ENCODE assay signal across 9 mouse cellular contexts in genomic region chr5:34210279-34210678, GRCm38 (mm10). TPM values are rescaled to one million over a fixed set of nuclear protein-coding genes. Genes with fewer than 3 reads are reported as not detected.
DNase-seq lines count a peak whose midpoint lies in the region; ATAC-seq and TF ChIP-seq lines count a peak whose summit lies in the region.
"Had no signal": no experiment of that assay in that cellular context is flagged by ENCODE, and none has a peak within 500 bp of the region (broad histone marks: within the 10 kb centered on the region; RNA-seq: fewer than 3 reads in every experiment).

No protein-coding gene starts in this region.

- H3K9me3 ChIP-seq in ES-Bruce4 (replicated peaks; ENCODE audit: control insufficient read depth, insufficient read depth, low read length, poor library complexity, severe bottlenecking): no peaks in the 10 kb centered on the region
- no peaks in the 10 kb centered on the region for H3K9me3 ChIP-seq in embryonic facial prominence, embryonic 15.5 days (replicated peaks)
- H3K9me3 ChIP-seq: heart, embryonic 13.5 days had no signal

- TF ChIP-seq EP300 in ES-Bruce4 (IDR thresholded peaks at IDR 0.05; ENCODE audit: insufficient read depth, low read depth, low read length): no peak

- TF ChIP-seq CTCF in ES-Bruce4 (IDR thresholded peaks at IDR 0.05; ENCODE audit: low read depth, low read length): peak; percentile 93
- TF ChIP-seq CTCF in bone marrow macrophage, adult 2 months (IDR thresholded peaks at IDR 0.05; ENCODE audit: low read depth, low read length): peak; percentile 90
- peak; percentile 80; the same call in 1 of the 2 replicates for TF ChIP-seq CTCF in thymus, adult 2 months (IDR thresholded peaks at IDR 0.05; ENCODE audit: borderline replicate concordance, control insufficient read depth, extremely low read depth, insufficient read depth, low read length, poor library complexity)

- WGBS in embryonic facial prominence, embryonic 15.5 days: 3% methylated on average over 1 of the region's 1 CpGs
- 4% methylated on average over 1 of the region's 1 CpGs for WGBS in thymus, adult 2 months

- intact Hi-C loops in heart, postnatal 10 days (cut with DNase I): loop anchor here (1.0 kb wide), 1 partner anchor 45 kb away; no protein-coding TSS in a partner anchor

- no peak overlapping the region for H3K4me3 ChIP-seq in ES-Bruce4 (ENCODE audit: low read depth, low read length)
- no peak overlapping the region for H3K4me3 ChIP-seq in bone marrow macrophage, adult 2 months (ENCODE audit: insufficient read depth, low read length)
- no peak overlapping the region for H3K4me3 ChIP-seq in embryonic facial prominence, embryonic 15.5 days (replicated peaks)
- no peak overlapping the region for H3K4me3 ChIP-seq in thymus, adult 2 months (ENCODE audit: control insufficient read depth, insufficient read depth, low read length)
- H3K4me3 ChIP-seq: heart, embryonic 13.5 days had no signal

- no peaks in the 10 kb centered on the region for H3K27me3 ChIP-seq in ES-Bruce4 (ENCODE audit: control insufficient read depth, insufficient read depth, low read length, poor library complexity, severe bottlenecking)
- no peaks in the 10 kb centered on the region for H3K27me3 ChIP-seq in embryonic facial prominence, embryonic 15.5 days
- H3K27me3 ChIP-seq in thymus, adult 2 months (ENCODE audit: control insufficient read depth, insufficient read depth, low read length): no peaks in the 10 kb centered on the region

- H3K36me3 ChIP-seq in ES-Bruce4 (ENCODE audit: control insufficient read depth, insufficient read depth, low read length, poor library complexity, severe bottlenecking): no peaks in the 10 kb centered on the region
- no peaks in the 10 kb centered on the region for H3K36me3 ChIP-seq in embryonic facial prominence, embryonic 15.5 days
- H3K36me3 ChIP-seq in thymus, adult 2 months (ENCODE audit: control insufficient read depth, insufficient read depth, low read length): no peaks in the 10 kb centered on the region
- H3K36me3 ChIP-seq: heart, embryonic 13.5 days had no signal

- H3K9ac ChIP-seq in ES-Bruce4 (ENCODE audit: low read depth, poor library complexity, severe bottlenecking): no peak overlapping the region
- H3K9ac ChIP-seq in embryonic facial prominence, embryonic 15.5 days: no peak overlapping the region
- H3K9ac ChIP-seq: heart, embryonic 13.5 days had no signal

- no peak for TF ChIP-seq POLR2A in ES-Bruce4 (IDR thresholded peaks at IDR 0.05; ENCODE audit: insufficient read depth, low read length)
- no peak for TF ChIP-seq POLR2A in bone marrow macrophage, adult 2 months (IDR thresholded peaks at IDR 0.05; ENCODE audit: borderline replicate concordance, low read depth, low read length)
- no peak for TF ChIP-seq POLR2A in thymus, adult 2 months (IDR thresholded peaks at IDR 0.05; ENCODE audit: control insufficient read depth, extremely low read depth, insufficient read depth, low read length, poor library complexity)

- H3K4me1 ChIP-seq in ES-Bruce4 (ENCODE audit: control insufficient read depth, insufficient read depth, low read length): no peaks in the 10 kb centered on the region
- H3K4me1 ChIP-seq in bone marrow macrophage, adult 2 months (ENCODE audit: control insufficient read depth, insufficient read depth, low read length): no peaks in the 10 kb centered on the region
- H3K4me1 ChIP-seq in embryonic facial prominence, embryonic 15.5 days: no peaks in the 10 kb centered on the region
- H3K4me1 ChIP-seq in thymus, adult 2 months (replicated peaks; ENCODE audit: control insufficient read depth, insufficient read depth, low read length): peaks cover 52% of the 10 kb centered on the region

- H3K4me2 ChIP-seq in embryonic facial prominence, embryonic 15.5 days (replicated peaks): no peak overlapping the region
- H3K4me2 ChIP-seq: heart, embryonic 13.5 days had no signal

- no peak overlapping the region for H3K27ac ChIP-seq in ES-Bruce4 (ENCODE audit: insufficient read depth, low read length)
- H3K27ac ChIP-seq in bone marrow macrophage, adult 2 months (ENCODE audit: insufficient read depth, low read depth, low read length): no peak overlapping the region
- H3K27ac ChIP-seq in embryonic facial prominence, embryonic 15.5 days (replicated peaks): no peak overlapping the region
- H3K27ac ChIP-seq in thymus, adult 2 months (ENCODE audit: control insufficient read depth, insufficient read depth, low read length): no peak overlapping the region
- H3K27ac ChIP-seq: heart, embryonic 13.5 days had no signal

- peak; percentile 83 to 89 for DNase-seq in heart, postnatal 10 days
- DNase-seq in kidney, postnatal 25 days: peak; percentile 76 to 80
- peak; percentile 72 to 78 for DNase-seq in lung, adult 18-20 months
- peak; percentile 35 for DNase-seq in ovary, adult 18-20 months (ENCODE audit: low spot score)
- DNase-seq in thymus, adult 2 months: peak; percentile 84

- ATAC-seq in embryonic facial prominence, embryonic 15.5 days (ENCODE audit: insufficient number of reproducible peaks, low FRiP score, low TSS enrichment, low read depth): peak; percentile 60; the same call in 1 of the 2 replicates

RNA-seq across cellular contexts. Expression of gene Mxd4, which starts 22.8 kb away (rescaled TPM):
- polyA plus RNA-seq in ES-Bruce4 (2011; ENCODE audit: insufficient read depth, insufficient read length, low read depth, missing spikeins): 4.3 and 6.5 TPM in 2 replicates
- 112 and 116 TPM in 2 replicates for polyA plus RNA-seq in bone marrow macrophage, adult 2 months (2012; ENCODE audit: insufficient read depth, insufficient read length, missing spikeins)
- 43.1 and 50.0 TPM in 2 replicates for polyA plus RNA-seq in embryonic facial prominence, embryonic 15.5 days (2015; fragmentation: Nextera tagmentation; extraction: Ambion mirVana)
- total RNA-seq in heart, postnatal 10 days (2021): 100 to 1,000 TPM; 109 to 119 TPM
- 515 and 525 TPM in 2 replicates for polyA plus RNA-seq in thymus, adult 2 months (2012; rRNA removed)

RNA-seq across cellular contexts. Expression of gene Haus3, which starts 41.0 kb away (rescaled TPM):
- polyA plus RNA-seq in ES-Bruce4 (2011; ENCODE audit: insufficient read depth, insufficient read length, low read depth, missing spikeins): 43.2 and 47.6 TPM in 2 replicates
- polyA plus RNA-seq in bone marrow macrophage, adult 2 months (2012; ENCODE audit: insufficient read depth, insufficient read length, missing spikeins): 25.8 and 33.0 TPM in 2 replicates
- 26.2 and 29.3 TPM in 2 replicates for polyA plus RNA-seq in embryonic facial prominence, embryonic 15.5 days (2015; fragmentation: Nextera tagmentation; extraction: Ambion mirVana)
- 1 to 10 TPM; 6.9 to 7.4 TPM for total RNA-seq in heart, postnatal 10 days (2021)
- polyA plus RNA-seq in thymus, adult 2 months (2012; rRNA removed): 3.3 and 4.2 TPM in 2 replicates

RNA-seq across cellular contexts. Expression of gene Poln, which starts 41.0 kb away (rescaled TPM):
- 1.4 and 1.5 TPM in 2 replicates for polyA plus RNA-seq in ES-Bruce4 (2011; ENCODE audit: insufficient read depth, insufficient read length, low read depth, missing spikeins)
- 0.56 and 1.5 TPM in 2 replicates for polyA plus RNA-seq in bone marrow macrophage, adult 2 months (2012; ENCODE audit: insufficient read depth, insufficient read length, missing spikeins)
- 2.7 and 3.4 TPM in 2 replicates for polyA plus RNA-seq in embryonic facial prominence, embryonic 15.5 days (2015; fragmentation: Nextera tagmentation; extraction: Ambion mirVana)
- total RNA-seq in heart, postnatal 10 days (2021): 1 to 10 TPM; 2.1 to 5.4 TPM
- 2.3 and 2.4 TPM in 2 replicates for polyA plus RNA-seq in thymus, adult 2 months (2012; rRNA removed)

Comparison
In these comparisons a context has a peak if more than half of its experiments do, and no peak if none do; other contexts are left out.
1. DNase-seq: peak in every context shown above with its lines; median percentile 86 in heart, postnatal 10 days; 84 in thymus, adult 2 months; 78 in kidney, postnatal 25 days; 75 in lung, adult 18-20 months; 35 in ovary, adult 18-20 months.